Mouse (Mus musculus) E14TG2a.4 (cell line): ENCODE results near the gene Tmprss11a.

ENCODE experiments used
- CTCF ChIP-seq: conservative IDR thresholded peaks from 2 replicates; pipeline ENCODE4 v1.5.1; 2014; ENCODE audit warnings: low read length
- POU5F1 ChIP-seq: IDR thresholded peaks from 2 replicates; pipeline ENCODE4 v1.6.1; 2014; ENCODE audit warnings: low read length, borderline replicate concordance

- TF ChIP-seq POU5F1 (no peak), CTCF (no peak)
These were observed 61.6 kb downstream of the Tmprss11a start for GRCm38 (mm10) chr5:86407191-86407590.
